Mouse (Mus musculus): ENCODE measurements around the gene Fbxo4. TPM values are rescaled to one million over a fixed set of nuclear protein-coding genes. Genes with fewer than 3 reads are reported as not detected.
A peak's percentile ranks its signal among the peaks of the same experiment; 100 is the strongest.

The Fbxo4 gene
- total RNA-seq, 2 experiments from 2014 or later = 11.2 to 12.2 TPM

DNA sequence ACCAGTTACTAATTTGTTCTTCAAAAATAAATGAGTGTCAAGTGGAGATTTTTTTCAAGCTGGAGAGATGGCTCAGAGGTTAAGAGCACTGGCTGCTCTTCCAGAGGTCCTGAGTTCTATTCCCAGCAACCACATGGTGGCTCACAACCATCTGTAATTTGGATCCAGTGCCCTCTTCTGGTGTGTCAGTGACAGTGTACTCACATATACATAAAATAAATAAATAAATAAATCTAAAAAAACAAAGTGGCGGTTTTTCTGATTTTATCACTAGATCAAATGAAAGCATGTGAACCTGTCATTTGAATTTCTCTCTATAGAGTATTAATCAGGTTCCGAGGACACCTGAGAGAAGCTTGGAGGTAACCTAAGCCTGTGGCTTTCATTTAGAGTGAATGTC lies 1.1 kb downstream of the Fbxo4 start:
- no peak for DNase-seq

DNA sequence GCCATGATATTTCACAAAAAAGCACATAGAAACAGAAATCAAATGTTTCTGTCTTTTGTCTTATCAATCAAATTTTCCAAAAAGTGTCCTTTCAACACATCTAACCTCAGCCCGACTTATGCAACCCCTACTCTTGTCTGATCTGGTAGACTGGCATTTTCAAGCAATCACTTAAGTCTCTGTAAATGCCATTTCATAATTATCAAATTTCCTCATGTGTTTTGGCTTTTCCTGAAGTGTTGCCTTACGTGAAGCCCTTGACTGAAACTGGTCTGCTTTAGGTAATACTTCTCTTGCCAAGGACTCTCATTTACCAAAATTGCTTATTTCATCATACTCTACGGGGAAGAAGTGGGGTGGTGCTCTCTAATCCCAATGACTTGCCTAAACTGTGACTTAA lies 6.1 kb downstream of the Fbxo4 start:
- DNase-seq = no peak

DNA sequence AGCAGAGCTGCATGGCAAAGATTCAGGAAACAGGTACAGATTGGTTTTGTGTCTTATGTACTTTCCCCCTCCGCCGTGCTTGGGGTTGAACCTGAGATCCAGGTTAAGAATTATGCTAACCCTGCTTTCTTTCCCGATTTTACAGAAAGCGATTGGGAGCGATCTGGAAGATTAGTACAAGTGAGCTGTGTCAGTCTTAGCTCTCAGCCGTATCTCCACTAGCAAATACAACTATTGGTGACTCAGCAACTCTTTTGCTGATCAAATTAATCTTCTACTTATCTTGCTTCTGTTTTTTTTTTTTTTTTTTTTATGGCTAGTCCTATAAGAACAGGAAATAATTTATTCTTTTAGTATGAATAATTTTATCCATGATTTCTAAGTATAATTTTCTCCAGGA lies 9.2 kb downstream of the Fbxo4 start:
- no peak for DNase-seq

DNA sequence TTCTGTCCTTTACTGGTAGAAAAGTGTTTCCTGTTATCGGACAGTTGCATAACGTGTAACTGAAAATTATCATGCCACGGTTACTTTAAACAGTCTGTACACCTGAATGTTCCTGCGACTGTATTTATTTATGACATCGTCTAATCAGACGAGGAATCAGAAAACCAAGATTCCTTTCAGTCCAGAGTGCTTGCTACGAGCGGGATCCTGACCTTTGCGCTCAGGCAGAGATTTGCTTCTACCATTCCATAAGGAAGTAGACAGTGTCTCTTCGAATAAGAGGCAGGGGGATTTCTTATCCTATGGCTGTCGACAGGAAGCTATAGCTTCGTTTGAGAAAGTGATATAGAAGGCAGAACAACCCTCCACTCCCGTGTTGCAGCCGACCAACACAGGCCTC lies 9.6 kb downstream of the Fbxo4 start:
- DNase-seq = no peak

DNA sequence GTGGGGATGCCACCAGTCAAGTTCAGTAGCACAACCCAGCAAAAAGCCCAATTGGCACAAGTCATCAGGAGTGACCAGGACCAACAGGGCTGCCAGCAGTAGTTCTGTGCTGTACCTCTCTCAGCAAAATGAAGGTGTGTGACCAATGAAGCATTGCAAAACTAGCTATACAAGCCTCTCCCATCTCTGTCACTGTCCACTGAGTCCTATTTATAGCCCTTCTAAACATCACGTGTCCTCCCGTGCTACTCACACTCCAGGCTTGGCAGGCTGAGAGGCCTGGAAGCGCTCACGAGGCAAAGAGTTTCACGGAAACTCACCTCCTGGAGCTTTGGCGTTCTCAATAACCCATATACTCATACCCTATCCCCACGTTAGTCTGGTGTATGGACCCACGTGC lies 17.1 kb downstream of the Fbxo4 start:
- DNase-seq = peak; percentile 62

DNA sequence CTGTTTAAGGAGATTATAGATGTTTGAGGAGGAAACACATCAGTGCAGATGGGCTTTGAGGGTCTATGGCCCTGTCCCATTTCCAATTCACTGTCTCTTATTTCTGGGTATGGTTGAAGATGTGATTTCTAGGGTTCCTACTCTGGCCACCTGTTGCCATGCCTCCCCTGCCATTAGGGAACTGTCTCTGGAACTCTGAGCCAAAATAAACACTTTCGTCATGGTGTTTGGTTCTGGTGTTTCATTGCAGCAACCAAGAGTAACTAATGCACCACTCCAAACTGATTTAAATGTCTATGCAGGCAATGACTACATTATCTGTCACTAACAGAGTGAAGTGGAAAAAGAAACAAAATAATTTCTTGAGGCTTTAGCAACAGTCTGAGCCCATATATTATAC lies 19.3 kb downstream of the Fbxo4 start:
- DNase-seq = no peak

DNA sequence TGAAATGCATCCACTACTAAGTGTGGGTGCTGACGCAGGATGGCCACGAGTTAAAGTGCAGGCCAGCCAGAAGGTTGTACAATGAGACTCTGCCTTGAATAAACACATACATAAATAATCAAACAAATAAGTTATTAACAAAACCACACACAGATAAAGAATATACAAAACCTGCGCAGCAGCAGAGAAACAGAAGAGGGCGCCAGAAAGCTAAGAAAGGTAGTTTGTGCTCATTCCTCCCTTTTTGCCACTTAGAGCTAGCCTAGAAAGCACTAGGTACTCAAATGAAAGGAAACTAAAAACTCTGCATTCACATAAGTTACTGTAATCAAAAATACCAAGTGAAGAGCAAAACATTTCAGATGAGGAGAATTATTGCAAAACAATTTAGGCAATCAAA lies 21.4 kb downstream of the Fbxo4 start:
- peak; percentile 65 for DNase-seq

DNA sequence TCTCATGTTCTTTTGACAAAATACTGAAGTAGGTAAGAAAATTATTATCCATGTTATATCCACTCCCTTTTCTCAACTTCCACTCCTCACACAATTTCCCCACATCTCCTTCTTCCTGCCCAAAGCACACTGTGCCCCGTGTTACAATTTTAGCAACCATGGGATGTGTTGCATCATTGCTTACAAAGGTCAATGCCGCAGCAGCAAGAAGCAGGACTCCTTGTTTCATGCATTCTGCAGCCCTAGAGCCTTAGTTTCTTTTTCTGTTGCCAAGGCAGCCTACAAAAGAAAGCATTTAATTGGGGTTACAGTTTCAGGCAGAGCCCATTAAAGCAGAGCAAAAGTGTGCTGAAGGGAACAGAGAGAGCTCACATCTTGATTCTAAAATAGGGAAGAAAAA lies 24.4 kb downstream of the Fbxo4 start:
- DNase-seq = no peak

DNA sequence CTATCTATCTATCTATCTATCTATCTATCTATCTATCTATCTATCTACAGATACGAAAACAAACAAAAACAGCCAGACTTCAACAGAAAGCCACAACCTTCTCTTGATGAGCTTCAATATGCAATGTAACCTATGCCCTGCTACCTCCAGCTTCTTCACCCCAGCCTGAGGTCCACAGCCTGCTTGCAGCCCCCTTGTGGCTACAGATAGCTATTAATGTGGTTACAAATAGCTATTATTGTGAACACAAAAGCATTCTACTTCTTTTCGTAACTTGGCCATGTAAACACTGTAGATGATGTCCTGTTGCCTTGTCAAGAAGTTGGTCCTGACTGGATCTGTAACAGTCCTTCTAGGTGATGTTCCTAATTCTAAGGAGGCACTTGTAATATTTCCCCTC lies 41.2 kb downstream of the Fbxo4 start:
- DNase-seq = no peak

DNA sequence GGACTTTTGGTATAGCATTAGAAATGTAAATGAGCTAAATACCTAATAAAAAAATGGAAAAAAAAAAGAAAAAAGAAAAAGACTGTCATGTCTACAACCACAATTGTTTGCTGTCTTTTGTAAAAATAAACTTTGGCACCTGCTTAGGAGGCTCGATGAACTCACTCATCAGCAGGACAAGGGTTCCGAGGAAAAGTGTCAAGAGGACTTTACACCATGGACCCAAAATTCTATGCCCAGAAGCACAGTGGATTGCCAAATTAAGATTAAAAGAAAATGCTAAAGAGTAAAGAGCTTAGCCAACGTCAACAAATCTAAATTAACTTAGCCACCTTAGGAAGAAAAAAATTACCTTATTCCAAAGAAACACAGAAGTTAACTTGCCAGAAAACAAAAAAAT lies 43.3 kb downstream of the Fbxo4 start:
- DNase-seq = no peak

DNA sequence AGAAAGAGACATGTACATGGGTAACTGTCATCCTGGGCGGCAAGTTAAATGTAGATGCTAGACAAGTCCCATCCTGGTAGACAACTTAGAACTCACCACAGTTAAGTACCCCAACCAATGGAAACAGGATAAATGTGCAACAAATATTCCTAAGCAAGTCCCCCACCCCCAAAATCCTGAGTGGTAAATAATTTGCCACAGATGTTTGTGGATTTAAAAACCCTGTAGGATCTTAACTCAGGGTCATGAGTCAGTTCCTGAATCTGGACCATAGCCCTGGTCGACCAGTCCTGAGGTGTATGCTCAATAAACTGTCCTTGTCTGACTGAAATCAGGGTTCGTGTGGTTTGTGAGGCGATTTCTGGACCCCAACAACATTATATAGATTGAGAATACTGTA lies 45.9 kb downstream of the Fbxo4 start:
- DNase-seq = no peak

DNA sequence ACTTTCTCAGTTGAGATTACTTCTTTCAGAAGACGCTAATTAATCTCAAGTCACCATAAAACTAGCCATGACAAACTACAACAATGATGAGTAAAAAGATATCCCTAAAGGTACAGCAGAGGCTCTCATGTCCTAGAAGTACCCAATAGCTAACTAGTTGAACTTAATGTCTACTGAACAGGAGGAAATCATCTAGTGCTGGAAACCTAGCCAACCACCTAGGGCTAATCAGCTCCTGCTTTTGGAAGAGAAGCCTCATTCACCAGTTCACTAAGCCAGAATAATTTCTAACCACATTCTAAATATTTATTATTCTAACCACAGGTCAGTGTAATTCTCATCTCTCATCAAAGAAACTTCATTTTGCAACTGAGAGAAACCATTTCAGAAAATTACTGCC lies 47.4 kb downstream of the Fbxo4 start:
- DNase-seq = no peak

Other genes with a start within 250 kb of the Fbxo4 start
- gene AW549877, start 16.2 kb upstream of the Fbxo4 start, total RNA-seq (2021) = 10 to 100 TPM; 20.9 to 21.5 TPM
- 100 to 1,000 TPM; 230 to 249 TPM for gene Oxct1, start 46.8 kb upstream of the Fbxo4 start, total RNA-seq (2021)